Mouse (Mus musculus) thymus, adult 2 months (tissue): ENCODE results near the gene Agpat3. TPM values are rescaled to one million over a fixed set of nuclear protein-coding genes. Genes with fewer than 3 reads are reported as not detected.

ENCODE experiments used
- DNase-seq: peaks from one replicate; pipeline ENCODE4 v3.0.0; 2021
- H3K27ac ChIP-seq: fragments of 200-500 bp; 2 replicates; pipeline ENCODE4 v1.5.1; 2012; ENCODE audit warnings: low read length, control low read depth; ENCODE audit not compliant: control insufficient read depth, insufficient read depth
- H3K27me3 ChIP-seq: fragments of 200-500 bp; 2 replicates; pipeline ENCODE4 v1.6.1; 2012; ENCODE audit warnings: mild to moderate bottlenecking, low read length, moderate library complexity, mixed read lengths; ENCODE audit not compliant: control insufficient read depth, insufficient read depth
- H3K36me3 ChIP-seq: fragments of 200-500 bp; 2 replicates; pipeline ENCODE4 v1.6.1; 2012; ENCODE audit warnings: mild to moderate bottlenecking, low read length, moderate library complexity; ENCODE audit not compliant: control insufficient read depth, insufficient read depth
- H3K4me1 ChIP-seq: fragments of 200-500 bp; replicated peaks from 2 replicates; pipeline ENCODE4 v1.6.1; 2012; ENCODE audit warnings: low read length; ENCODE audit not compliant: control insufficient read depth, insufficient read depth
- H3K4me3 ChIP-seq: fragments of 200-500 bp; 2 replicates; pipeline ENCODE4 v1.5.1; 2012; ENCODE audit warnings: mild to moderate bottlenecking, low read length, control low read depth, moderate library complexity; ENCODE audit not compliant: control insufficient read depth, insufficient read depth
- CTCF ChIP-seq: fragments of 200-500 bp; IDR thresholded peaks from 2 replicates; pipeline ENCODE4 v1.5.1; 2012; ENCODE audit warnings: mild to moderate bottlenecking, control low read depth, low read length, moderate library complexity, borderline replicate concordance; ENCODE audit not compliant: control insufficient read depth, poor library complexity, insufficient read depth; ENCODE audit errors: extremely low read depth
- POLR2A ChIP-seq: fragments of 200-500 bp; IDR thresholded peaks from 2 replicates; pipeline ENCODE4 v1.6.1; 2012; ENCODE audit warnings: mild to moderate bottlenecking, low read length, control low read depth, moderate library complexity; ENCODE audit not compliant: control insufficient read depth, poor library complexity, insufficient read depth; ENCODE audit errors: extremely low read depth
- WGBS: fragments of 180-500 bp; shearing (Covaris S2); methylation state at CpG from one replicate; pipeline ENCODE4 v1.1.7; 2018; 5-methylcytosine and 5-hydroxymethylcytosine counted together
- polyA plus RNA-seq: library from polyadenylated mRNA; depleted of rRNA; stranded (reverse); fragments of >200 nt; gene quantifications from 2 replicates; pipeline ENCODE4 v1.2.3, GENCODE M21; 2012

Gene Agpat3
- polyA plus RNA-seq, 1 experiment: 423 TPM

DNA sequence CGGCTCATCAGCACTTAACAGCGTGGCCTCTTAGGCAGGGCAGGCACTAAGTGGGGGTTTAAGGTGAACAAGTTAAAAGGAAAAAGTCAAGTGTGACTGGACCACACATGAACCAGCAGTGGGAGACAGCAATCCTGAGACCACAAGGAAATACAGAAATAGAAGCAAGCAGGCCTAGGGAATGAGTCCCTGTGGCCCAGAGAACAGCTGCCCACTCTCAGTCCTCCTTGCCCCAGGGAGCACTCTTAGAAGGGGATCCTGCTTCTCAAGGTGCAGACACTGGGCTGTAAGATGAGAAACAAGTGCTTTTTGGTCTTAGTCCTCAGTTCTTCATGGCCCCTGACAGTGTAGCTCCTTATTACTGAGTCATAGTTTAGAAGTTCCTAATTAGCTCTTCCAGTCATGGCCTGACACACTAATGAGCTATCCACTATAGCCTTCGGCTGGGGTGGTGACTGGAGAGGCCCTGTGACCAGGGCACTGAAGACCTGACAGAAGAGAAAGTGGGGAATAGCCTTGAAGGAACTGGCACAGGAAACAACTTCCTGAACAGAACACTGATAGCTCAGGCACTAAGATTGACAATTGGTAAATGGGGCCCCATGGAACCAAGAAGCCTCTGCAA lies 31.0 kb downstream of the Agpat3 start:
- H3K4me3 ChIP-seq: no peak overlapping the region
- H3K36me3 ChIP-seq: no peaks in the 10 kb centered on the region
- TF ChIP-seq POLR2A (no peak), CTCF (no peak)
- H3K27me3 ChIP-seq: no peaks in the 10 kb centered on the region
- no peaks in the 10 kb centered on the region for H3K4me1 ChIP-seq
- no peak for DNase-seq
- no peak overlapping the region for H3K27ac ChIP-seq
- WGBS: 95% methylated on average over 3 of the region's 3 CpGs

- no peak for DNase-seq
- H3K27ac ChIP-seq: no peak overlapping the region
- no peak overlapping the region for H3K4me3 ChIP-seq
- no peaks in the 10 kb centered on the region for H3K27me3 ChIP-seq
- H3K4me1 ChIP-seq: no peaks in the 10 kb centered on the region
- no peaks in the 10 kb centered on the region for H3K36me3 ChIP-seq
- no peak for TF ChIP-seq POLR2A
- TF ChIP-seq CTCF: no peak
- 95% methylated on average over 1 of the region's 1 CpGs for WGBS
These were observed 31.8 kb downstream of the Agpat3 start for GRCm38 (mm10) chr10:78320526-78320925.

GRCm38 (mm10) chr10:78319940-78320339 lies 32.3 kb downstream of the Agpat3 start:
- no peaks in the 10 kb centered on the region for H3K27me3 ChIP-seq
- no peaks in the 10 kb centered on the region for H3K4me1 ChIP-seq
- no peak for TF ChIP-seq POLR2A
- no peak for TF ChIP-seq CTCF
- no peak overlapping the region for H3K27ac ChIP-seq
- no peak overlapping the region for H3K4me3 ChIP-seq
- DNase-seq: no peak
- WGBS: 93% methylated on average over 9 of the region's 9 CpGs
- no peaks in the 10 kb centered on the region for H3K36me3 ChIP-seq

DNA sequence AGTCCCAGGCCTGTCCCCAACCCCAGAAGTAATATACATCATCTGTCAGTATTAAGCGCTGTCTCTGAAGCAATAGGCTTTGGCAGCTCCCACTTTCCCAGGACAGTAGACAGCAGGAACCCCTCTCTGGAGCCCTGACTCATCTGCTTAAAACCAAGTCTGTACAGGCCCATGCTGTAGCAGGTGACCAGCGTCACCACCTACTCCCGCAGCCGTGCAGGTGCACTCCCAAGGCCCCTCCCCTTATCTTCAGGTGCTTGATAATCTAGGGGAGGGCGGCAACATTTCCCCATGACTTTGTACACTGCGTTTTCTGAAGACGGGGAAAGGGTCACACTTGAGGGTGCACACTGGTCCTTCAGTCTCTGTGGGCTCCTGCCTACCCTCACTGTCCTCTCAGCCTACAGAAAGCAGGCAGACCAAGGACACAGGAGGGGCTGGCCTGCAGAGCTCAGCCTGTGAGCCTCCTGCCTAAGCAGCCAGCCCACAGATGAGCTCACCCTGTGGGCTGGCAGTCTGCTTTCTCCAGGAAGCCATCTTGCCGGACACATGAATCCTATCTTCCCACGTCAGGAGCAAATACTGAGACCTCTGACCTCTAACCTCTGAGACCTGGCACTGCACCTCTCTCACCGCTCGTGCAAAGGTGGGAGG lies 34.9 kb downstream of the Agpat3 start:
- Histone ChIP-seq H3K27ac (no peak overlapping the region), H3K4me1 (no peaks in the 10 kb centered on the region), H3K36me3 (no peaks in the 10 kb centered on the region), H3K27me3 (no peaks in the 10 kb centered on the region), H3K4me3 (no peak overlapping the region)
- 90% methylated on average over 11 of the region's 11 CpGs for WGBS
- no peak for TF ChIP-seq CTCF
- no peak for TF ChIP-seq POLR2A
- no peak for DNase-seq

DNA sequence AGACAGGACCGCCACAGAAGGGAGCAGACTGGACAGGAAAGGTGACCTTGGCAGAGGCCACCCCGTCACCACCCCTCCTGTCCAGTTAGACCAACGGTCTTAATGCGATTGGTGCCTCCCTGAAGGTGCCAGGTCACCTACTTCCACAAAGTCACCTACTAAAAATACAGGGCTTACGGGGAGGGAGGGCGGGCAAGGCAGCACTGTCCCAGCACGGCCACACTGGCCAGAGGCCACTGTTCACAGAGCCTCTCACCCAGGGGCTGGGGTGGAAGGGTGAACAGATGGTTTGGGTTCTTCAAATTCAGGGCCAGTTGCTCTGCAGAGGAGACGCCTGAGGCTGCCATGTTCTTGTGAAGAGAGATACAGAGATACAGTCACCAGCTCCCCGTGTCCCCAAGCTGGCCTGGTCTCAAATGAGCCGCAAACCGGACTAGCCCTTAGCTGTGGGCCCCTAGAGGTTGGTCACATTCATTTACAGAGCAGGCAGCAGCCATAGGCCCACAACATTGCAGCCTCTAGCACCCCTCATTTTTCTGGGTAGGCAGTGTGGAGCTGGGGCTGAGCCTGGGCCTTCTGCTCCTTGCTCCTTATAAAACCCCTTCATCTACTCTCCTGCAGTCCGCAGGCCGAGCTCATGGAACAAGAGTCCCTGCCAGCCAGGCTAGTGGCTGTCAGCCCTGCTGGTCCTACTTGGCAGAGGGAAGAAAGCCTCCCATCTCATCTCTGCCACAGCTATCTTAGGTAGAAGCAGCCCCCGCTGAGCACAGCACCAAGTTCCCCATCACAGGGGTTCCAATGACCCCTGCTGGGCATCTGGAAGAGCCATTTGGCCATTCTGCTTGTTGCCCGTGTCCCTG lies 35.8 kb downstream of the Agpat3 start:
- DNase-seq: no peak
- Histone ChIP-seq H3K27me3 (no peaks in the 10 kb centered on the region), H3K36me3 (no peaks in the 10 kb centered on the region), H3K4me1 (peaks cover 5% of the 10 kb centered on the region; the same call in 1 of the 2 replicates), H3K4me3 (no peak overlapping the region), H3K27ac (no peak overlapping the region)
- 95% methylated on average over 15 of the region's 15 CpGs for WGBS
- TF ChIP-seq CTCF: no peak
- no peak for TF ChIP-seq POLR2A

DNA sequence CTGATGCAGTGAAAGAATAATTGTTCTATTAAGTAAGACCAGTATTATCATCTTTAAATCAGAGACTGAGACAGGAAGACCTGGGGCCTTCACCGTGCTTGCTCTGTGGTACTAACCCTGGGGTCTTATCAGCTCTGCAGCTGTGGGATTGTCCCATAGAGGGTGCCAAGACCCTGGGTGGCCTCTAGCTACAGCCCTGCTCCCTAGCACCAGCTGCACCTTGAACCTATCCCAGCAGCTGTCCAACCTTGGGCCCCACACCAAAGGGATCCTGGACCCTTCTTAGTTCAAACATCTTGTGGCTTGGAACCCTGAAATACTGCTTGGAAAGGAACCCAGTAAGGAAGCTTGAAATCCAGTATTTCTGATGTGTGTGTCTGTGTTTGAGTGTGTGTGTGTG lies 37.1 kb downstream of the Agpat3 start:
- H3K36me3 ChIP-seq: no peaks in the 10 kb centered on the region
- DNase-seq: no peak
- H3K4me3 ChIP-seq: no peak overlapping the region
- no peaks in the 10 kb centered on the region for H3K27me3 ChIP-seq
- H3K4me1 ChIP-seq: peaks cover 6% of the 10 kb centered on the region; the same call in 1 of the 2 replicates
- TF ChIP-seq CTCF (no peak), POLR2A (no peak)
- H3K27ac ChIP-seq: no peak overlapping the region
- 67% methylated on average over 1 of the region's 1 CpGs for WGBS
